Mouse (Mus musculus) bone marrow macrophage, adult 2 months (primary cell): ENCODE data around the gene Dio3.

Source experiments
- CTCF ChIP-seq: IDR thresholded peaks from 2 replicates; pipeline ENCODE4 v1.5.1; 2012; ENCODE audit warnings: low read depth, mild to moderate bottlenecking, low read length, moderate library complexity
- POLR2A ChIP-seq: IDR thresholded peaks from 2 replicates; pipeline ENCODE4 v1.6.1; 2012; ENCODE audit warnings: mild to moderate bottlenecking, low read depth, low read length, borderline replicate concordance

DNA sequence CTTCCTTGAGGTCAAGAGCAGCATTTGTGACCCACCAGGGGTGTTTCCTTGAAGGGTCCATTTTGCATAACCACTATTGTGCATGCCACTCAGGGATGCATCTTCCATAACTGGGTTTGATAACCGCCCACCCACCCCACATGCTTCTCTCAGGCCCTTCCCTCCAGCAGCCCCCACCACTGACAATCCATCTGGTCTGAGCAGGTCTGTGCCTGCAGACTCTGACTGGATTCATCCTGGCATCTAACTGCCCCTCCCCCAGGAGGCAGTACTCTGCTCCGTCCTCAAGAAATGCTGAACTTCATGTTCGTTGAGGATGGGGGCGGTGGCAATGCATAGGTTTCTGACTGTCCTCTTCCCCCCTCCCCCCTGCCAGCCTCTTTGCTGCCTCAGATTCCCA, 4.9 kb downstream of the Dio3 start:
- TF ChIP-seq POLR2A: no peak
- no peak for TF ChIP-seq CTCF
